Mouse (Mus musculus): Measurements from ENCODE around the gene Qrich2. TPM values are rescaled to one million over a fixed set of nuclear protein-coding genes. Genes with fewer than 3 reads are reported as not detected.
A peak's percentile ranks its signal among the peaks of the same experiment; 100 is the strongest.
"Not testable (repeated sequence)": the region's sequence is repeated elsewhere in the genome, so short reads cannot be mapped to it uniquely, and the experiment has no call there.

Qrich2 gene
- polyA plus RNA-seq, 1 experiment from 2014 or later = 0.31 TPM

- Histone ChIP-seq H3K27ac (ENCODE audit: low read depth, low read length) (no peak overlapping the region), H3K4me3 (ENCODE audit: low read depth, low read length) (no peak overlapping the region), H3K27me3 (ENCODE audit: control insufficient read depth, insufficient read depth, low read length) (no peaks in the 10 kb centered on the region), H3K9me3 (replicated peaks; ENCODE audit: control insufficient read depth, low read length) (0 out of 2 replicates have a peak, but pooled peaks cover 2% of the 10 kb centered on the region), H3K4me2 (no peak overlapping the region), H3K4me1 (ENCODE audit: control insufficient read depth, insufficient read depth, low read length) (peaks cover 3% of the 10 kb centered on the region; the same call in 1 of the 2 replicates), H3K9ac (ENCODE audit: low read depth, low read length) (no peak overlapping the region), H3K36me3 (ENCODE audit: control insufficient read depth, insufficient read depth, low read length) (no peaks in the 10 kb centered on the region)
- ATAC-seq (replicated peaks; ENCODE audit: insufficient number of reproducible peaks, low FRiP score, low TSS enrichment) = no peak
- WGBS (ENCODE audit: insufficient replicate concordance) = 70% methylated on average over 5 of the region's 5 CpGs
These were observed 27.1 kb upstream of the Qrich2 start for GRCm38 (mm10) chr11:116493191-116493590.

GRCm38 (mm10) chr11:116492507-116492906 lies 26.5 kb upstream of the Qrich2 start:
- H3K4me3 ChIP-seq (ENCODE audit: low read depth, low read length); H3K27ac ChIP-seq (ENCODE audit: low read depth, low read length); H3K27me3 ChIP-seq (ENCODE audit: control insufficient read depth, insufficient read depth, low read length); H3K9ac ChIP-seq (ENCODE audit: low read depth, low read length); ATAC-seq (replicated peaks; ENCODE audit: insufficient number of reproducible peaks, low FRiP score, low TSS enrichment); H3K4me1 ChIP-seq (ENCODE audit: control insufficient read depth, insufficient read depth, low read length); H3K36me3 ChIP-seq (ENCODE audit: control insufficient read depth, insufficient read depth, low read length); H3K4me2 ChIP-seq; H3K9me3 ChIP-seq (replicated peaks; ENCODE audit: control insufficient read depth, low read length): not testable (repeated sequence)
- WGBS (ENCODE audit: insufficient replicate concordance) = 82% methylated on average over 1 of the region's 1 CpGs

- ATAC-seq (replicated peaks; ENCODE audit: insufficient number of reproducible peaks, low FRiP score, low TSS enrichment) = no peak
- Histone ChIP-seq H3K27me3 (ENCODE audit: control insufficient read depth, insufficient read depth, low read length) (no peaks in the 10 kb centered on the region), H3K9me3 (replicated peaks; ENCODE audit: control insufficient read depth, low read length) (no peaks in the 10 kb centered on the region), H3K4me3 (ENCODE audit: low read depth, low read length) (no peak overlapping the region), H3K4me2 (peak overlapping the region; percentile 83), H3K36me3 (ENCODE audit: control insufficient read depth, insufficient read depth, low read length) (peaks cover 3% of the 10 kb centered on the region; the same call in 1 of the 2 replicates), H3K9ac (ENCODE audit: low read depth, low read length) (no peak overlapping the region; the same call in 1 of the 2 replicates), H3K4me1 (ENCODE audit: control insufficient read depth, insufficient read depth, low read length) (peaks cover 3% of the 10 kb centered on the region; the same call in 1 of the 2 replicates), H3K27ac (ENCODE audit: low read depth, low read length) (no peak overlapping the region)
- 71% methylated on average over 6 of the region's 6 CpGs for WGBS (ENCODE audit: insufficient replicate concordance)
These were observed 25.3 kb upstream of the Qrich2 start for GRCm38 (mm10) chr11:116491338-116491737.

GRCm38 (mm10) chr11:116490232-116491107 lies 24.4 kb upstream of the Qrich2 start:
- under 1% methylated on average over 62 of the region's 62 CpGs for WGBS (ENCODE audit: insufficient replicate concordance)
- peaks cover 3% of the 10 kb centered on the region; the same call in 1 of the 2 replicates for H3K4me1 ChIP-seq (ENCODE audit: control insufficient read depth, insufficient read depth, low read length)
- peaks cover 4% of the 10 kb centered on the region for H3K36me3 ChIP-seq (ENCODE audit: control insufficient read depth, insufficient read depth, low read length)
- peak; percentile 88 for ATAC-seq (replicated peaks; ENCODE audit: insufficient number of reproducible peaks, low FRiP score, low TSS enrichment)
- H3K27ac ChIP-seq (ENCODE audit: low read depth, low read length) = peak overlapping the region; percentile 92
- no peaks in the 10 kb centered on the region for H3K27me3 ChIP-seq (ENCODE audit: control insufficient read depth, insufficient read depth, low read length)
- no peaks in the 10 kb centered on the region for H3K9me3 ChIP-seq (replicated peaks; ENCODE audit: control insufficient read depth, low read length)
- peak overlapping the region; percentile 96 for H3K9ac ChIP-seq (ENCODE audit: low read depth, low read length)
- peak overlapping the region; percentile 83 for H3K4me2 ChIP-seq
- H3K4me3 ChIP-seq (ENCODE audit: low read depth, low read length) = peak overlapping the region; percentile 99

GRCm38 (mm10) chr11:116489771-116490231 lies 23.8 kb upstream of the Qrich2 start:
- under 1% methylated on average over 39 of the region's 39 CpGs for WGBS (ENCODE audit: insufficient replicate concordance)

GRCm38 (mm10) chr11:116488693-116489375 lies 22.8 kb upstream of the Qrich2 start:
- Histone ChIP-seq H3K4me1 (ENCODE audit: control insufficient read depth, insufficient read depth, low read length) (peaks cover 3% of the 10 kb centered on the region; the same call in 1 of the 2 replicates), H3K4me3 (ENCODE audit: low read depth, low read length) (peak overlapping the region; percentile 99), H3K27me3 (ENCODE audit: control insufficient read depth, insufficient read depth, low read length) (no peaks in the 10 kb centered on the region), H3K4me2 (peak overlapping the region; percentile 83), H3K27ac (ENCODE audit: low read depth, low read length) (no peak overlapping the region), H3K9ac (ENCODE audit: low read depth, low read length) (peak overlapping the region; percentile 96), H3K36me3 (ENCODE audit: control insufficient read depth, insufficient read depth, low read length) (peaks cover 14% of the 10 kb centered on the region), H3K9me3 (replicated peaks; ENCODE audit: control insufficient read depth, low read length) (no peaks in the 10 kb centered on the region)
- no peak for ATAC-seq (replicated peaks; ENCODE audit: insufficient number of reproducible peaks, low FRiP score, low TSS enrichment)
- 70% methylated on average over 14 of the region's 14 CpGs for WGBS (ENCODE audit: insufficient replicate concordance)

More at GRCm38 (mm10) chr11:116489771-116490231, 23.8 kb upstream of the Qrich2 start:
- peaks cover 3% of the 10 kb centered on the region; the same call in 1 of the 2 replicates for H3K4me1 ChIP-seq (ENCODE audit: control insufficient read depth, insufficient read depth, low read length)
- H3K9ac ChIP-seq (ENCODE audit: low read depth, low read length) = peak overlapping the region; percentile 96
- H3K36me3 ChIP-seq (ENCODE audit: control insufficient read depth, insufficient read depth, low read length) = peaks cover 11% of the 10 kb centered on the region
- H3K4me3 ChIP-seq (ENCODE audit: low read depth, low read length) = peak overlapping the region; percentile 99
- no peaks in the 10 kb centered on the region for H3K9me3 ChIP-seq (replicated peaks; ENCODE audit: control insufficient read depth, low read length)
- H3K4me2 ChIP-seq = peak overlapping the region; percentile 83
- H3K27me3 ChIP-seq (ENCODE audit: control insufficient read depth, insufficient read depth, low read length) = no peaks in the 10 kb centered on the region
- ATAC-seq (replicated peaks; ENCODE audit: insufficient number of reproducible peaks, low FRiP score, low TSS enrichment) = peak; percentile 40; the same call in 1 of the 2 replicates
- H3K27ac ChIP-seq (ENCODE audit: low read depth, low read length) = peak overlapping the region; percentile 92

GRCm38 (mm10) chr11:116488207-116488606 lies 22.2 kb upstream of the Qrich2 start:
- ATAC-seq (replicated peaks; ENCODE audit: insufficient number of reproducible peaks, low FRiP score, low TSS enrichment) = no peak
- H3K36me3 ChIP-seq (ENCODE audit: control insufficient read depth, insufficient read depth, low read length) = peaks cover 16% of the 10 kb centered on the region

GRCm38 (mm10) chr11:116484261-116484660 lies 18.2 kb upstream of the Qrich2 start:
- H3K9me3 ChIP-seq (replicated peaks; ENCODE audit: control insufficient read depth, low read length) = no peaks in the 10 kb centered on the region
- H3K27me3 ChIP-seq (ENCODE audit: control insufficient read depth, insufficient read depth, low read length) = no peaks in the 10 kb centered on the region
- peaks cover 41% of the 10 kb centered on the region for H3K36me3 ChIP-seq (ENCODE audit: control insufficient read depth, insufficient read depth, low read length)
- 92% methylated on average over 8 of the region's 8 CpGs for WGBS (ENCODE audit: insufficient replicate concordance)
- peaks cover 6% of the 10 kb centered on the region; the same call in 1 of the 2 replicates for H3K4me1 ChIP-seq (ENCODE audit: control insufficient read depth, insufficient read depth, low read length)
- H3K4me3 ChIP-seq (ENCODE audit: low read depth, low read length) = no peak overlapping the region
- H3K4me2 ChIP-seq = no peak overlapping the region
- H3K9ac ChIP-seq (ENCODE audit: low read depth, low read length) = no peak overlapping the region
- ATAC-seq (replicated peaks; ENCODE audit: insufficient number of reproducible peaks, low FRiP score, low TSS enrichment) = no peak
- no peak overlapping the region for H3K27ac ChIP-seq (ENCODE audit: low read depth, low read length)

More at GRCm38 (mm10) chr11:116488207-116488606, 22.2 kb upstream of the Qrich2 start:
- Histone ChIP-seq H3K27ac (ENCODE audit: low read depth, low read length) (no peak overlapping the region), H3K9ac (ENCODE audit: low read depth, low read length) (no peak overlapping the region), H3K27me3 (ENCODE audit: control insufficient read depth, insufficient read depth, low read length) (no peaks in the 10 kb centered on the region), H3K4me2 (no peak overlapping the region), H3K9me3 (replicated peaks; ENCODE audit: control insufficient read depth, low read length) (no peaks in the 10 kb centered on the region), H3K4me1 (ENCODE audit: control insufficient read depth, insufficient read depth, low read length) (peaks cover 3% of the 10 kb centered on the region; the same call in 1 of the 2 replicates), H3K4me3 (ENCODE audit: low read depth, low read length) (no peak overlapping the region)

Measured in heart, embryonic 11.5 days (tissue).